Mouse (Mus musculus): ENCODE measurements around the gene Adamts7.

DNA sequence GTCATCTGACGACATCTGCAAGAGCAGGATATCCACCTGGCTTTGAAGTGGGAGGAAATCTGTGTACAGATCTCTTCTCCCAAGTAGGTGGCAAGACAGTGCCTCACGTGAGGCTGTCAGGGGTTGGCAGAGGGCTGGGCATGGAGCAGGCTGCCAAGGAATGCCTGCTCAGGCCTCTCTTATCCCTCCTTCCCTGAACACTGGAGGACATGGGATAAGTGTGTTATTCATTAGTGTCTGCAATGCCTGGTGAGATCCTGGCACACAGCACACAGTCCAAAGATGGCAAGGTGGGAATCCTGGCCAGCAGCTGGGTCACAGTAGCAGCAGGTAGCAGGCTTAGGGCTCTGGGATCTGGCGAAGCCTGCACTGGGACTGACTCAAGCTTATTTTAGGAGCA lies 50.3 kb downstream of the Adamts7 start:
- TF ChIP-seq MAX (IDR thresholded peaks at IDR 0.05) (no peak), CTCF (IDR thresholded peaks at IDR 0.05; ENCODE audit: control insufficient read depth, insufficient read depth, insufficient read length) (no peak), MYOG (IDR thresholded peaks at IDR 0.05; ENCODE audit: control insufficient read depth, extremely low read depth, insufficient read length) (no peak), CEBPB (IDR thresholded peaks at IDR 0.05; ENCODE audit: low read depth) (no peak), USF1 (IDR thresholded peaks at IDR 0.05; ENCODE audit: low read depth) (no peak), MYOD1 (IDR thresholded peaks at IDR 0.05; ENCODE audit: control insufficient read depth, insufficient read length, low read depth) (no peak)

Measured in C2C12 (cell line).